Mouse (Mus musculus): ENCODE measurements around the gene Sidt2.

Gene Sidt2

GRCm38 (mm10) chr9:45955107-45955963 lies at the start of gene Sidt2:
TSS of gene Sidt2 (minus strand) at chr9:45955258.
- peak; percentile 92 to 93 for DNase-seq

- DNase-seq, result no peak
Observed at GRCm38 (mm10) chr9:46004529-46004928, 49.5 kb upstream of the Sidt2 start.

DNA sequence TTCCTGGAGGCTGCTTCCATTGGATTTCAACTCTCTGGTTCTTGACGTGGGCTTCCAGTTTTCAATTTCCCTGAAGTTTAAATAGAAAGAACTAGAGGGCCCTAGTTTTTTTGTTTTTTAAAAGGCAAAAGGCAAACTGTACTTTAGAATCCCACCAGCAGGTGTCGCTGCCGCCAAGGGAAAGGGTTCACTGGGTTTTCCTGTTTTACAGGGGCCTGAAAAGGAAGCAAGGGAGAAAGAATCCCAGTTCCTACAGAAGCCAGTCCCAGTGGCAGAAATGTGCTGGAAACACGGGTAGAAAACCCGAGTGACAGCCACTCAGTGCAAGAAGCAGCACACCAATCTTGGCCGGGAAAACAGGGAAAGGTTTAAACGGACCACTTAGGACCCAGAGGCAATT lies 48.7 kb upstream of the Sidt2 start:
- peak; percentile 77 to 89 for DNase-seq

DNA sequence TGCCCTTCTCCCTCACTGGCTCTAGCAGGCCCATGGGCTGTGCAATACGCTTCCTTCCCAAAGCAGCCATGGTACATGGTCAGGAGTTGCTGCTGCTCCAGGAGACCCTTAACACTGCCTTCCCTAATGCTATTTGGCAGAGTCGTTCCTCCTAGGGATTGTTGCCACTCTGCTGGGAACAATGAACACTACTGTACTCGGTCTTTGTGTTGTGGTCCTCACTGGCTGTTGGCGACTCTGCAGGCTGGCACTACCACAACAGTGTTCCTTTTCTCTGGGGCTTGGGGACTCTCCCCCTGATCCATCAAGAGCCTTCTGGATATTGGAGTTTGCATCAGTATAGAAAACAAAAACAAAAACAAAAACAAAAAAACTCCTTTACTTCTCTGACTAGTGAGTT lies 44.0 kb upstream of the Sidt2 start:
- DNase-seq, result no peak

DNA sequence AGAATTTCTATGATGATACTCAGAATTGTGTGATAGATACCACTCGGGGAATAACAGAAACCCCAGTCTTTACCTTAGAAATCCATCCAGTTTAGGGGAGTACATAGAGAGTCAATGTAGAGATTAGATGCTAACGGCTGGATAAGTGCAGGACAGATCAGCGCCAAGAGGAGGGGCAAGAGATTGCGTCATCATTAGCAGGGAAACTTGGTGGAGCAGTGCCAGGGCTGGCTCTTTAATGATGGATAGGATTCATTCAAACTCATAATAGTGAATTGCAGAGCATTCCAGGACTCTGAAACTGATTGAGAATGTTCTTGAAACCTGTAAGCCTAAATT lies 30.1 kb upstream of the Sidt2 start:
- DNase-seq, result peak; percentile 71 to 73

- peak; percentile 92 to 93 for DNase-seq
Observed at GRCm38 (mm10) chr9:45984409-45985228, 29.6 kb upstream of the Sidt2 start.

- DNase-seq, result peak; percentile 46 to 54
Observed at GRCm38 (mm10) chr9:45983676-45984408, 28.8 kb upstream of the Sidt2 start.

DNA sequence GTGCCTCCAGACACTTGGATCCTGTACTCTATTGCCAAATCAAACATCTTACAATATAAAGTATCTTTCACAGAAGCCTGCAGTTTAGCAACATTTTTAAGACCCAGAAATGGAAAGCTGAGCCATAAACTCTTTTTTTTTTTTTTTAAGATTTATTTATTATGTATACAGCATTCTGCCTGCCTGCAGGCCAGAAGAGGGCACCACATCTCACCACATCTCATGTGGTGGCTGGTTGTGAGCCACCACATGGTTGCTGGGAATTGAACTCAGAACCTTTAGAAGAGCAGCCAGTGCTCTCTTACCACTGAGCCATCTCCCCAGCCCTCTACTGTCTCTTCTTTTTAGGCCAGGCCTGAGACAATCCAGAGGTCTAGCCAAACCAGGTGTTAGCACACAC lies 26.3 kb upstream of the Sidt2 start:
- no peak for DNase-seq

GRCm38 (mm10) chr9:45980611-45981010 lies 25.6 kb upstream of the Sidt2 start:
- DNase-seq, result no peak

DNA sequence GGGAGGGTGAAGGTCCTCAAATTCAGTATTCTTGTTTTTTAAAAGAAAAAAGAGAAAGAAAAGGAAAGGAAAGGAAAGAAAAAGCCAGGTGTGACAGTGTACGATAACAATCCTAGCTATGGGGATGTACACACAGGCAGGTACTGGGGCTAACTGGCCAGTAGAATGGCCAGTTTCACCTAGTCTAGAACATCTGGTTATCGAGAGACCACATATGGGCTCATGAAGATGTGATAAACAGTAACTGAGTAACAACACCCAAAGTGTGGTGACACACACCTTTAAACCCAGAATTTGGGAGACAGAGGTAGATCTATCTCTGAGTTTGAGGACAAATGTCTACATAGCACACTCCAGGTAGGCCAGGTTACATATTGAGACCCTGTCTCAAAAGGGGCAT lies 24.7 kb upstream of the Sidt2 start:
- no peak for DNase-seq

DNA sequence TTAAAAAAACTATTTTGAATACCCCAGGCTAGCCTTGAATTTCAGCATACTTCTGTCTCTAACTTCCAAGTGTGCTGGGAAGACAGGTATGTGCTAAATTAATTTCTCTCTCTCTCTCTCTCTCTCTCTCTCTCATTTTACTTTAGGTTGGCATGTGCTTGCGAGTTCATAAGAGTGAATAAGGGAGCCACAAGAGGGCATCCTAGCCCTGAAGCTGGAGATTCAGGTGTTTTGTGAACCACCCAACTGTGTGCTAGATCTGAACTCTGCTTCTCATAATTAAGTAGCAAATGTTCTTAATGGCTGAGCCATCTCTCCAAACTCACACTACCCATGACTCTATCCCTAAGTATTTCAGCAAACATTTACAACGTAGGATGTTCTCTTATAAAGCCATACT lies 21.8 kb upstream of the Sidt2 start:
- no peak for DNase-seq

DNA sequence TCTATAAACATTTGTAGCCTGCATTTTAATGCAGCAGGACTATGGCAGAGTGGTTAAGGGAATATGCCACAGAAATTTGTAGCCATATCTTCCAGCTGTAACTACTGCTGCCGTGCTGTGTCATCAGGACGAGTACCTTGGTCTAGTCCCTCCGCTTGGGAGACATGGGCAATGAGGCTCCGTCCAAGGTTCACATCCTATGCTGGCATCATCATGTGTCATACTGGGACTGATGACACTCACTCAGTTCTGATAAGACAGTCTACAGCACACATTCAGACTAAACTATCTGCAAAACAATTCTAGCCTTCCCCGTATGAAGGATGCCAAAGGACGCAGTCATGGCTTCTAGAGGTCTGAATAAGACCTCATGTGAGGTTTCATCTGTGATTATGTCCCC lies 8.5 kb upstream of the Sidt2 start:
- DNase-seq, result no peak

- peak in 1 of 2 experiments; percentile 61 for DNase-seq
Observed at GRCm38 (mm10) chr9:45961855-45962254, 6.8 kb upstream of the Sidt2 start.

DNA sequence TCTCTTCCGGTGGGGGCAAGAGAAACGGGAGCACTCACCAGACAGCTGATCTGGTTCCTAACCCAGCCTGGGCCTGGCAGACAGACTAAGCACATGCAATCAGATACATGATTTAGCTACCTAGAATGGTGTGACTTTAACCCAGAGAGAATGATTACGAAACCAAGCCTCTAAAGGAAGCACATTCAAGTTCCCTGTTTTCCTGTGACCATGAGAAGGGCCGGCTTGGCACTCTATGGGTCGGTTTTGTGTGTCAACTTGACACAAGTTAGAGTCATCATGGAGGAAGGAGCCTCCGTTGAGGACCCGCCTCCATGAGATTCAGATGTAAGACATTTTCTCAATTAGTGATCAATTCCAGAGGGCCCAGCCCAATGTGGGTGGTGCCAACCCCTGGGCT lies 4.6 kb upstream of the Sidt2 start:
- no peak for DNase-seq

GRCm38 (mm10) chr9:45958851-45959250 lies 3.8 kb upstream of the Sidt2 start:
- DNase-seq, result no peak

GRCm38 (mm10) chr9:45958023-45958670 lies 3.1 kb upstream of the Sidt2 start:
- DNase-seq, result no peak

- DNase-seq, result peak in 1 of 2 experiments; percentile 58
Observed at GRCm38 (mm10) chr9:45954294-45955106, 558 bp downstream of the Sidt2 start.

DNA sequence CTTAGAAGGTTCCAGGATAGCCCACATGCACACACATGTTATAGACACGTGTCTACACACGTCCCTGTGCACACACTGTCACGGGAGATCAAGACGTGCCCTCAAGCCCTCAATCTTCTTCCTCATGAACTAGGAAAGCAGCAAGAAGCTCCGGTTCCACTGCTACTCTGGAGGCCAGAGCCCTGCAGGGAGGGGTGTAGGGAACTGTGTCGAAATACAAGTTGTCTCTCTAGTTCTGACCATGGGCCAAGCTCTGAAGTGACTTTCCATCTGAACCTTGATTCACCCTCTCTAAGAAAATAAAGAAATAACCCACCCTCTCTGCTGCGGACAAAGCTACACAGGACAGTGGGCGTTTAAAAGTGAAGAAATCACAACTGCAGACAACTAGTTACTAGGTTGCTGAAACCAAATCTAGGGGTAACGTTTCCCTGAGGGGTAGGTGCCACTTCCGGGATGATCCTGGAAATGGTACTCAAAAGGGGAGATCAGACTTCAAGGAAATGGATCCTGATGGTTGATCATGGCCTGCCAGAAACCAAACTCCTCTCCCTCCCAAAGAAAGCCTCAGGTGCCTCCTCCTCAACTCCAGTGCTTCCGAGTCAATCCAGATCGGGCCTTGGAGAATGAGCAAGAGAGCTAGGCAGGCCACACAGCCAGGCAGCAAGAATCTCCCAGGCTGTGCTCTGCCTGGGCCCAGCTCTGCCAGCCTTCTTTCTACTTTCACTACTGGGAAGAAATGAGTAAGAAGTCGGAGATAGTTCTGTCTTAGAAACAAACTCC lies 1.4 kb downstream of the Sidt2 start:
- DNase-seq, result no peak

- DNase-seq, result no peak
Observed at GRCm38 (mm10) chr9:45952890-45953289, 2.2 kb downstream of the Sidt2 start.

GRCm38 (mm10) chr9:45952057-45952456 lies 3.0 kb downstream of the Sidt2 start:
- no peak for DNase-seq

GRCm38 (mm10) chr9:45946872-45947183 lies 8.2 kb downstream of the Sidt2 start:
- DNase-seq, result no peak
